Mouse (Mus musculus) megakaryocyte, embryonic 14.5 days (primary cell): ENCODE data around the gene Dgat2.

Experiments used
- FLI1 ChIP-seq: IDR thresholded peaks from 2 replicates; pipeline ENCODE4 v1.6.1; 2012; ENCODE audit warnings: low read length, inconsistent platforms, mixed read lengths
- GATA1 ChIP-seq: IDR thresholded peaks from 3 replicates; pipeline ENCODE4 v1.6.1; 2012; ENCODE audit warnings: mixed read lengths, low read length, inconsistent platforms, borderline replicate concordance

- TF ChIP-seq GATA1 (no peak), FLI1 (no peak)
Observed at GRCm38 (mm10) chr7:99141919-99142606, 40.5 kb downstream of the Dgat2 start.
